Mouse (Mus musculus) adrenal gland, adult (tissue): ENCODE results near the gene Cenpx.
"Not testable (repeated sequence)": the region's sequence is repeated elsewhere in the genome, so short reads cannot be mapped to it uniquely, and the experiment has no call there.

ENCODE experiments used
- DNase-seq, 2 experiments: peaks; one replicate each; pipeline ENCODE4 v3.0.0; 2022 to 2023; ENCODE audit warnings: low spot score in 1 of 2; ENCODE audit not compliant: inconsistent age in 2 of 2

The Cenpx gene

GRCm38 (mm10) chr11:120713580-120714518 is at the start of gene Cenpx, which contains the start of gene Lrrc45:
Cenpx (minus strand) TSS chr11:120713738.
Lrrc45 (plus strand) TSS chr11:120713925.
- DNase-seq: peak; percentile 98 to 99

- DNase-seq: not testable (repeated sequence)
Measured at GRCm38 (mm10) chr11:120762672-120763041, 49.1 kb upstream of the Cenpx start, which contains the start of gene Hmga1b. Hmga1b (plus strand) TSS chr11:120762794.

GRCm38 (mm10) chr11:120761811-120762671 is 48.5 kb upstream of the Cenpx start:
- peak in 1 of 2 experiments; percentile 65 for DNase-seq

GRCm38 (mm10) chr11:120760236-120760635 is 46.7 kb upstream of the Cenpx start:
- DNase-seq: no peak

- peak in 1 of 2 experiments; percentile 16 for DNase-seq
Measured at GRCm38 (mm10) chr11:120751606-120752005, 38.1 kb upstream of the Cenpx start.

GRCm38 (mm10) chr11:120749430-120749829 is 35.9 kb upstream of the Cenpx start:
- peak in 1 of 2 experiments; percentile 72 for DNase-seq

GRCm38 (mm10) chr11:120747974-120748373 is 34.4 kb upstream of the Cenpx start:
- peak in 1 of 2 experiments; percentile 24 for DNase-seq

- DNase-seq: no peak
Measured at GRCm38 (mm10) chr11:120744121-120744701, 30.7 kb upstream of the Cenpx start.

- DNase-seq: peak; percentile 71 to 87
Measured at GRCm38 (mm10) chr11:120740981-120741380, 27.4 kb upstream of the Cenpx start.

- DNase-seq: no peak
Measured at GRCm38 (mm10) chr11:120736424-120736823, 22.9 kb upstream of the Cenpx start.

- peak in 1 of 2 experiments; percentile 83 for DNase-seq
Measured at GRCm38 (mm10) chr11:120733521-120733920, 20.0 kb upstream of the Cenpx start.

GRCm38 (mm10) chr11:120731858-120732680 is 18.5 kb upstream of the Cenpx start, which contains the start of gene Cbr2:
Cbr2 (minus strand) TSS chr11:120732114.
- no peak for DNase-seq

- no peak for DNase-seq
Measured at GRCm38 (mm10) chr11:120731395-120731794, 17.9 kb upstream of the Cenpx start.

GRCm38 (mm10) chr11:120730331-120730870 is 16.9 kb upstream of the Cenpx start:
- no peak for DNase-seq

- DNase-seq: peak in 1 of 2 experiments; percentile 78
Measured at GRCm38 (mm10) chr11:120729432-120730050, 16.0 kb upstream of the Cenpx start.

- no peak for DNase-seq
Measured at GRCm38 (mm10) chr11:120728530-120729240, 15.1 kb upstream of the Cenpx start.

GRCm38 (mm10) chr11:120727564-120727963 is 14.0 kb upstream of the Cenpx start:
- no peak for DNase-seq

GRCm38 (mm10) chr11:120727169-120727527 is 13.6 kb upstream of the Cenpx start, which contains the start of gene Dcxr:
Dcxr (minus strand) TSS chr11:120727281.
- DNase-seq: peak; percentile 93 to 97
